Mouse (Mus musculus): Measurements from ENCODE around the gene Llgl2. TPM values are rescaled to one million over a fixed set of nuclear protein-coding genes. Genes with fewer than 3 reads are reported as not detected.

Gene Llgl2
- total and polyA plus RNA-seq, 3 experiments = 18.4 to 20.3 (median 19.4) TPM

DNA sequence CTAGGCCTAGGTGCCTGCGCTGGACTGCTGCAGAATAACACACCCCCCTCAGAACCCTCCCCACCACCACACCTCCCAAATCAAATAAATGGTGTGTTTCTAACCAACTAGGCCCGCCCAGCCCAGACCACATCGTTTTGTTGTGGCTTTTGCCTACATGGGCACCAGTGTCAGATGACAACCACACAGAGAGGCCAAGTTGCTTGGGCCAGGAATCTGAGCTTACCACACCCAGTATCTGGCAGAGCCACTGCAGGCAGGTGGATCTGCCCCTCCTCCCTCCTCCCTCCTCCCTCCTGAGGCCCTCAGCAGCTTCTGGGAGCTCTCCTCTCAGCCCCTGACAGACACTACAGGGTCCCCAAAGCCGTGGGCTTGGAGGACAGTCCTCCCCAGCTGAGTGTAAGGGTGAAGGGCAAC is 15.1 kb downstream of the Llgl2 start:
- H3K27ac ChIP-seq = peak overlapping the region; percentile 13; the same call in 1 of the 2 replicates
- no peak overlapping the region for H3K9ac ChIP-seq (ENCODE audit: low read depth, low read length)
- no peaks in the 10 kb centered on the region for H3K27me3 ChIP-seq (ENCODE audit: control insufficient read depth, insufficient read depth, low read length)
- peaks cover 11% of the 10 kb centered on the region for H3K4me1 ChIP-seq (ENCODE audit: control insufficient read depth, insufficient read depth, low read length)
- H3K4me3 ChIP-seq = no peak overlapping the region
- intact Hi-C loops (cut with DNase I) = no loop called here
- TF ChIP-seq POLR2A (IDR thresholded peaks at IDR 0.05; ENCODE audit: insufficient read depth, low read depth, low read length) (no peak), EP300 (IDR thresholded peaks at IDR 0.05; ENCODE audit: insufficient read depth, low read depth, low read length) (no peak), CTCF (IDR thresholded peaks at IDR 0.05) (no peak)
- no peaks in the 10 kb centered on the region for H3K79me2 ChIP-seq (replicated peaks; ENCODE audit: control insufficient read depth, insufficient read depth, low read length)
- 61% methylated on average over 4 of the region's 4 CpGs for WGBS
- DNase-seq = peak in 1 of 2 experiments; percentile 48
- H3K36me3 ChIP-seq (ENCODE audit: control insufficient read depth, insufficient read depth, low read length) = no peaks in the 10 kb centered on the region

DNA sequence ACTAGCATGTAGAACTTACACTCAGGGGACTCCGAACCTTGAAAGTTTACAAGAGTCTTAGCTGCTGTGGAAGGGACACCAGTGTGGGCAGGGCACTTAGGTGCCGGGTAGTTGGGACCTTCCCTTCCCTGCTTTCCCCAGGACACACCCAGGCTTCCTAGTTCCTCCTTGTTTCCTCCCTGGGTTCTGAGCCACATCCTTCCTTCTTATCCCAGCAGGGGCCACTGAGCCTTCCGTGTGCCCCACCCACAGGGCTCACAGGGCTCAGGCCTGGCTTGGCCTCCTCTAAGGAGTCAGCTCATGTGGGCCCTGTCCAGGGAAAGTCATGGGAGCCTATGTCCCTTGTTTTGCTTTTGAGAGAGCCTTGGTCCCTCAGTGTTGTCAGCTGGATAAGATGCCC is 15.9 kb downstream of the Llgl2 start:
- Histone ChIP-seq H3K9ac (ENCODE audit: low read depth, low read length) (no peak overlapping the region), H3K27me3 (ENCODE audit: control insufficient read depth, insufficient read depth, low read length) (no peaks in the 10 kb centered on the region), H3K4me1 (ENCODE audit: control insufficient read depth, insufficient read depth, low read length) (peaks cover 11% of the 10 kb centered on the region), H3K36me3 (ENCODE audit: control insufficient read depth, insufficient read depth, low read length) (no peaks in the 10 kb centered on the region), H3K4me3 (no peak overlapping the region), H3K79me2 (replicated peaks; ENCODE audit: control insufficient read depth, insufficient read depth, low read length) (no peaks in the 10 kb centered on the region), H3K27ac (peak overlapping the region; percentile 13)
- intact Hi-C loops (cut with DNase I) = no loop called here
- no peak for DNase-seq
- WGBS = 51% methylated on average over 3 of the region's 3 CpGs
- TF ChIP-seq EP300 (IDR thresholded peaks at IDR 0.05; ENCODE audit: insufficient read depth, low read depth, low read length) (no peak), POLR2A (IDR thresholded peaks at IDR 0.05; ENCODE audit: insufficient read depth, low read depth, low read length) (no peak), CTCF (IDR thresholded peaks at IDR 0.05) (no peak)

DNA sequence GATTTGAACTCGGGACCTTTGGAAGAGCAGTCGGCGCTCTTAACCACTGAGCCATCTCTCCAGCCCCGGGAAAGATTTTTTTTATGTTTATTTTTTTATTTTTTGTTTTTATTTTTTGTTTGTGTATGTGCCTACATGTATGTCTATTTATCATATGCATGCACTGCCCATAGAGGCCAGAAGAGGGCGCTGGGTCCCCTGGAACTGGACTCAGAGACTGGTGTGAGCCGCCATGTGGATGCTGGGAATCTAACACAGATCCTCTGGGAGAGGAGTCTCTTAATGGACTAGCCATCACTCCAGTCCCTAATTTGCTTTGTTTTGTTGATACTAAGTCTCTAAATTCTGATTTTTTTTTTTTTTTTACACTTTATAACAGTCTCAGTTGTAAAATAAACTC is 17.2 kb downstream of the Llgl2 start:
- TF ChIP-seq EP300 (IDR thresholded peaks at IDR 0.05; ENCODE audit: insufficient read depth, low read depth, low read length) = no peak
- TF ChIP-seq POLR2A (IDR thresholded peaks at IDR 0.05; ENCODE audit: insufficient read depth, low read depth, low read length) = no peak
- peak; percentile 41 for TF ChIP-seq CTCF (IDR thresholded peaks at IDR 0.05)
- WGBS = 87% methylated on average over 6 of the region's 6 CpGs
- no peaks in the 10 kb centered on the region for H3K36me3 ChIP-seq (ENCODE audit: control insufficient read depth, insufficient read depth, low read length)
- no peaks in the 10 kb centered on the region for H3K27me3 ChIP-seq (ENCODE audit: control insufficient read depth, insufficient read depth, low read length)
- H3K4me3 ChIP-seq = no peak overlapping the region
- no peaks in the 10 kb centered on the region for H3K79me2 ChIP-seq (replicated peaks; ENCODE audit: control insufficient read depth, insufficient read depth, low read length)
- DNase-seq = no peak
- H3K4me1 ChIP-seq (ENCODE audit: control insufficient read depth, insufficient read depth, low read length) = peaks cover 11% of the 10 kb centered on the region
- no peak overlapping the region for H3K9ac ChIP-seq (ENCODE audit: low read depth, low read length)
- intact Hi-C loops (cut with DNase I) = no loop called here
- H3K27ac ChIP-seq = peak overlapping the region; percentile 84

DNA sequence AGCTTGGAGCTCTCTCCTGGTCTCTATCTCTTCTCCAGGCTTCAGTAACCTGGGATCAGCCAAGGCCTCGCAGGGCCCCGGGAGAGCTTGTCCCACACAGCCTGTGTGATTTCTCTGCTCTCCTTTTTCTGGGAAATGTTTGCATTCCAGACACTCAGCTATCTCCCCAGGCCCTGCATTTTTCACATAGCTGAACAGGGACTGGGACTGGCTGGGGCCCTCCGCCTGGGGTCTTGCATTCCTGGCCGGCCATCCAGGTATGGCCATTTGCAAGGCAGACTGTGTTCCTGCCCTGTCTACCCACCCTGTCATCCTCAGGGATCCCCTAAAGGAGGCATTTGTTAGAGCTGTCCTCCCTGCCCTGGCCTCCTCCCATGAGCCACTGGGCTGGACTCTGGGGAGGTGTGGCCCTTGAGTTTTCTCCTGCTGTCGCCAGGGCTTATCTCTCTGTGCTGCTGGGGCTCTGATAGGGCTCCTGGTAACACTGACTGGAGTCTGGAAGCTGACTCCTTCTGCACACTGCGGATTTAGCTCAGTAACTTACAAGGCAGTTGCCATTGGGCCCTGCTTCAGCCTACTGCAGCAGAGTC is 18.2 kb downstream of the Llgl2 start:
- Histone ChIP-seq H3K9ac (ENCODE audit: low read depth, low read length) (peak overlapping the region; percentile 27; the same call in 1 of the 2 replicates), H3K4me1 (ENCODE audit: control insufficient read depth, insufficient read depth, low read length) (peaks cover 11% of the 10 kb centered on the region)
- intact Hi-C loops (cut with DNase I) = no loop called here

DNA sequence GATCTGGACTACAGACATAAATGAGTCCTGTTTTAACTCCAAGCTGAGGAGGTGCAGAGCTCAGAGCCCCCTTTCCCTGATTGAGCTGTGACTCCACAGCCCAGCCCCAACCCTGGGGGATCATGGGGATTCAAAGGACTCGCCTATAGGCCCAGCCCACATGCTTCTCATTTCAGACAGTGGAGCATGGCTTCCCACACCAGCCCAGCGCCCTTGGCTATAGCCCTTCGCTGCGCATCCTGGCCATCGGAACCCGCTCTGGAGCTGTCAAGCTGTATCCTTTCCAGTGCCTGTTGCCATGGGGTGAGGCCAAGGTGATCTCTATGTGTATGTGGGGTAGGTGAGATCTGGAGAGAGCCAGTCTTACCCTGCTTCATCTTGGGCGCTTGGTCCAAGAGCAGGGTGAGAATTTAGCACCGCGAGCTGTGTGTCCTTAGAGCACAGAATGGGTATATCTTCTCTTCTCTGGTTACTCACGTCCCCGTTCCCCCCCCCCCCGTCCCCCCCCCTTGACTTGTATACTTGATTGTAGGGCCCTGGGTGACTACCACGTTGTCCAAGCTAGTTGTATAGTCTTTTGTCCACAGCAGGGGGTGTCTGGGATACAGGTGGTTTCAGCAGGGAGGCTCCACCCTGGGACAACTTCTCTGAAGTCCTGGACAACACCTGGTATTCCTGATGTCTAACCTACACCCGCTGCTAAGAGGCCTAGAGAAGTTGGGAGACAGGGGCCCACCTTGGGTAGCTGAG is 19.5 kb downstream of the Llgl2 start:
- Histone ChIP-seq H3K27me3 (ENCODE audit: control insufficient read depth, insufficient read depth, low read length) (no peaks in the 10 kb centered on the region), H3K4me3 (no peak overlapping the region), H3K79me2 (replicated peaks; ENCODE audit: control insufficient read depth, insufficient read depth, low read length) (no peaks in the 10 kb centered on the region), H3K27ac (no peak overlapping the region; the same call in 1 of the 2 replicates), H3K4me1 (ENCODE audit: control insufficient read depth, insufficient read depth, low read length) (peaks cover 11% of the 10 kb centered on the region), H3K9ac (ENCODE audit: low read depth, low read length) (no peak overlapping the region), H3K36me3 (ENCODE audit: control insufficient read depth, insufficient read depth, low read length) (no peaks in the 10 kb centered on the region)
- no peak for DNase-seq
- 96% methylated on average over 11 of the region's 14 CpGs for WGBS
- intact Hi-C loops (cut with DNase I) = no loop called here
- TF ChIP-seq CTCF (IDR thresholded peaks at IDR 0.05) = no peak
- no peak for TF ChIP-seq POLR2A (IDR thresholded peaks at IDR 0.05; ENCODE audit: insufficient read depth, low read depth, low read length)
- TF ChIP-seq EP300 (IDR thresholded peaks at IDR 0.05; ENCODE audit: insufficient read depth, low read depth, low read length) = no peak

More for the DNA sequence above, 18.2 kb downstream of the Llgl2 start:
- H3K36me3 ChIP-seq (ENCODE audit: control insufficient read depth, insufficient read depth, low read length) = no peaks in the 10 kb centered on the region
- peak; percentile 56 for TF ChIP-seq POLR2A (IDR thresholded peaks at IDR 0.05; ENCODE audit: insufficient read depth, low read depth, low read length)
- no peak for TF ChIP-seq CTCF (IDR thresholded peaks at IDR 0.05)
- peak; percentile 29; the same call in 1 of the 2 replicates for TF ChIP-seq EP300 (IDR thresholded peaks at IDR 0.05; ENCODE audit: insufficient read depth, low read depth, low read length)
- no peaks in the 10 kb centered on the region for H3K79me2 ChIP-seq (replicated peaks; ENCODE audit: control insufficient read depth, insufficient read depth, low read length)
- 24% methylated on average over 6 of the region's 6 CpGs for WGBS
- H3K4me3 ChIP-seq = no peak overlapping the region
- no peaks in the 10 kb centered on the region for H3K27me3 ChIP-seq (ENCODE audit: control insufficient read depth, insufficient read depth, low read length)
- H3K27ac ChIP-seq = peak overlapping the region; percentile 84
- peak; percentile 68 to 81 for DNase-seq

DNA sequence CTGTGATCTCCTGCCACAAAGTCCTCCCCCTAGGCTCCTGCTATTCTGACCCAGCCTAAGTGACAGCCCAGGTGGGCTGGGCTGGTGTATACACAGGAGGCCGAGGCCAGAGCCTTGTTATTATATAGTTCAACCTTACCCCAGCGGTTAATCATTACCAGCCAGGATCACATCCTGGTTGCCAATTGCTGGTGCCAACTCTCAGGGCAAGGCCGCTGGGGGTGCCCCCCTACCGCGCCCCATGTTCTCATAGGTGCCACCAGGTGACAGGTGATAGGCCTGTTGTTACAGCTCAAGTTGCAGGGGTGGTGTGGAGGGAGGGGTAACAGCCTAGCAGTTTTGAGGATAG is 20.0 kb downstream of the Llgl2 start:
- Histone ChIP-seq H3K36me3 (ENCODE audit: control insufficient read depth, insufficient read depth, low read length) (no peaks in the 10 kb centered on the region), H3K27me3 (ENCODE audit: control insufficient read depth, insufficient read depth, low read length) (no peaks in the 10 kb centered on the region), H3K9ac (ENCODE audit: low read depth, low read length) (no peak overlapping the region), H3K27ac (no peak overlapping the region), H3K79me2 (replicated peaks; ENCODE audit: control insufficient read depth, insufficient read depth, low read length) (no peaks in the 10 kb centered on the region), H3K4me1 (ENCODE audit: control insufficient read depth, insufficient read depth, low read length) (peaks cover 11% of the 10 kb centered on the region), H3K4me3 (no peak overlapping the region)
- intact Hi-C loops (cut with DNase I) = no loop called here
- TF ChIP-seq CTCF (IDR thresholded peaks at IDR 0.05) (no peak), POLR2A (IDR thresholded peaks at IDR 0.05; ENCODE audit: insufficient read depth, low read depth, low read length) (no peak), EP300 (IDR thresholded peaks at IDR 0.05; ENCODE audit: insufficient read depth, low read depth, low read length) (no peak)
- no peak for DNase-seq
- 86% methylated on average over 5 of the region's 5 CpGs for WGBS
